Mouse (Mus musculus) ovary, adult 18-20 months (tissue): ENCODE results near the gene Gse1.

ENCODE experiments used
- DNase-seq: peaks from one replicate; pipeline ENCODE4 v3.0.0; 2022; ENCODE audit warnings: low spot score, mixed read lengths

Gse1 gene

GRCm38 (mm10) chr8:120572534-120572933, 344.3 kb downstream of the Gse1 start:
- DNase-seq, result no peak

GRCm38 (mm10) chr8:120573866-120574265, 345.6 kb downstream of the Gse1 start:
- DNase-seq, result no peak

GRCm38 (mm10) chr8:120574941-120575340, 346.7 kb downstream of the Gse1 start:
- DNase-seq, result peak; percentile 37

GRCm38 (mm10) chr8:120575801-120576200, 347.5 kb downstream of the Gse1 start:
- DNase-seq, result no peak

GRCm38 (mm10) chr8:120577821-120578220, 349.6 kb downstream of the Gse1 start:
- no peak for DNase-seq

GRCm38 (mm10) chr8:120580336-120581000, 352.2 kb downstream of the Gse1 start:
- no peak for DNase-seq

GRCm38 (mm10) chr8:120581329-120581728, 353.1 kb downstream of the Gse1 start:
- DNase-seq, result no peak

GRCm38 (mm10) chr8:120581811-120582210, 353.6 kb downstream of the Gse1 start:
- no peak for DNase-seq

- no peak for DNase-seq
Measured at GRCm38 (mm10) chr8:120585521-120585920, 357.3 kb downstream of the Gse1 start.

- DNase-seq, result peak; percentile 100
Measured at GRCm38 (mm10) chr8:120588908-120589771, 360.9 kb downstream of the Gse1 start, which contains the start of gene Gins2. Gene Gins2 (minus strand): TSS chr8:120589304.

- DNase-seq, result no peak
Measured at GRCm38 (mm10) chr8:120589921-120590320, 361.7 kb downstream of the Gse1 start.

- no peak for DNase-seq
Measured at GRCm38 (mm10) chr8:120591587-120592292, 363.5 kb downstream of the Gse1 start.

GRCm38 (mm10) chr8:120594571-120594970, 366.3 kb downstream of the Gse1 start:
- no peak for DNase-seq

GRCm38 (mm10) chr8:120595963-120596362, 367.7 kb downstream of the Gse1 start:
- DNase-seq, result no peak

- no peak for DNase-seq
Measured at GRCm38 (mm10) chr8:120598579-120598978, 370.3 kb downstream of the Gse1 start.

GRCm38 (mm10) chr8:120599504-120599903, 371.2 kb downstream of the Gse1 start:
- DNase-seq, result peak; percentile 34

- DNase-seq, result no peak
Measured at GRCm38 (mm10) chr8:120602672-120603071, 374.4 kb downstream of the Gse1 start.

GRCm38 (mm10) chr8:120607460-120607859, 379.2 kb downstream of the Gse1 start:
- no peak for DNase-seq

- DNase-seq, result no peak
Measured at GRCm38 (mm10) chr8:120607885-120608284, 379.6 kb downstream of the Gse1 start.

- no peak for DNase-seq
Measured at GRCm38 (mm10) chr8:120610824-120611223, 382.6 kb downstream of the Gse1 start.

GRCm38 (mm10) chr8:120614491-120614890, 386.2 kb downstream of the Gse1 start:
- no peak for DNase-seq
